Mouse (Mus musculus): Measurements from ENCODE around the gene Msh3. TPM values are rescaled to one million over a fixed set of nuclear protein-coding genes. Genes with fewer than 3 reads are reported as not detected.
"Not testable (repeated sequence)": the region's sequence is repeated elsewhere in the genome, so short reads cannot be mapped to it uniquely, and the experiment has no call there.

The Msh3 gene
- total and polyA plus RNA-seq, 2 experiments from 2014 or later, result 18.6 to 19.7 TPM

DNA sequence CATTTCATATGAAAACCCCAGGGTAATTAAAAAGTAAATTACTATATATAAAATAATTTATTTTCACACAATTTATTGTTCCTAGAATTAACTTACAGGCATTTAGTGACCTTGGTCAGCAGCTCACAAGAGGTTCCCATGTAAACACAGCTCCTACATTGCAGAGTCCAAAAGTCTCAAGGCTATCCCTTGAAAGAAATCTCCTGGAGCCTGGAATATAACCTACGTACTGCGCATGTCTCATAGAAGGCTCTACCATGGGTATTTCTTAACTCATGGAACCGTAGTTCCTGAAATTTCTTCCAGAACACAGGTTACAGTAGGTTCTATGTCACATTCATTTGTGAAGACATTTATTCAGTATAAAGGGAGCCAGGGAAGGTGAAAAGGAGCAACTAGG lies 131.2 kb downstream of the Msh3 start:
- DNase-seq (ENCODE audit: low spot score) (no peak), ATAC-seq (ENCODE audit: low FRiP score) (no peak)
- Histone ChIP-seq H3K36me3 (ENCODE audit: insufficient read depth, low read length) (no peaks in the 10 kb centered on the region), H3K4me3 (ENCODE audit: low read depth, low read length) (no peak overlapping the region), H3K4me2 (ENCODE audit: low read depth, low read length, poor library complexity, severe bottlenecking) (no peak overlapping the region), H3K27me3 (ENCODE audit: insufficient read depth, low read length) (no peaks in the 10 kb centered on the region), H3K9ac (replicated peaks; ENCODE audit: low read length, poor library complexity, severe bottlenecking) (no peak overlapping the region), H3K9me3 (ENCODE audit: low read length) (no peaks in the 10 kb centered on the region), H3K4me1 (ENCODE audit: insufficient read depth, low read length) (no peaks in the 10 kb centered on the region), H3K27ac (ENCODE audit: low read depth, low read length) (no peak overlapping the region)
- WGBS, result 98% methylated on average over 3 of the region's 3 CpGs
- TF ChIP-seq CTCF (IDR thresholded peaks at IDR 0.05), result no peak

DNA sequence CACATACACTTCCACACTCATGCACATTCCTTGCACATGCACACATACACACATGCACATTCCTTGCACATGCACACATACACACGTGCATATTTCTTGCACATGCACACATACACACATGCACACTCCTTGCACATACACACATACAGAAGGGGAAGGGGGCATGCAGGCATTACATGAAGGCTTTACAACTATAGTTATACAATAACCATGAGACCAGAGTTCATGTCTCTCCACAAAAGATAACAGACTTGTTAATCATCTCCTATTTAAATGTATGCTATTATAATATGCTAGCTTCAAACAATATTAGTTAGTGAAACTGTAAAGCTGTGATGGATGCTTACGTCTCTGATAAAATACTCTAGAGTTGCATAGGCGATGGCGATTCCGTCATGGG lies 132.0 kb downstream of the Msh3 start:
- H3K4me2 ChIP-seq (ENCODE audit: low read depth, low read length, poor library complexity, severe bottlenecking), result no peak overlapping the region
- no peak overlapping the region for H3K4me3 ChIP-seq (ENCODE audit: low read depth, low read length)
- no peak overlapping the region for H3K9ac ChIP-seq (replicated peaks; ENCODE audit: low read length, poor library complexity, severe bottlenecking)
- TF ChIP-seq CTCF (IDR thresholded peaks at IDR 0.05), result no peak
- DNase-seq (ENCODE audit: low spot score) (no peak), ATAC-seq (ENCODE audit: low FRiP score) (no peak)
- WGBS, result 95% methylated on average over 5 of the region's 5 CpGs
- H3K9me3 ChIP-seq (ENCODE audit: low read length), result no peaks in the 10 kb centered on the region
- no peaks in the 10 kb centered on the region for H3K4me1 ChIP-seq (ENCODE audit: insufficient read depth, low read length)
- H3K27me3 ChIP-seq (ENCODE audit: insufficient read depth, low read length), result no peaks in the 10 kb centered on the region
- no peak overlapping the region for H3K27ac ChIP-seq (ENCODE audit: low read depth, low read length)
- no peaks in the 10 kb centered on the region for H3K36me3 ChIP-seq (ENCODE audit: insufficient read depth, low read length)

DNA sequence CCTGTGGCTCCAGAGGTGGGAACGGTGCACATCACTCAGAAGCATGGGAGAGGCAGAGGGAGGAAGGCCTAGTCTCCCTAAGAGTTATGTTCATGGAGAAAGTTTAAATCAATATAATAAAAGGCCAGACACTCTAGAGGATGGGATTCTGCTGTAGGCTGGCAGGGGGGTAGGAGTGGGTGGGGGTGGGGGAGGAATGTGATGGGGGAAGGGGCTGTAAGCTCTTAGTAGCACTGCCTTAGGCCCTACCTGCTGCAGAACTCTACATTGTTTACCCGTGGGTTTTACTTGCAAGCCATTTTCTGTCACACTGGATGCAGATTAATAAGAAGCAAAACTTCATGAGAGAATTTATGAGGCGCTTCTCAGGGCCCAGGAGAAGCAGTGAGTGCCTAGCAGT lies 135.0 kb downstream of the Msh3 start:
- no peak for DNase-seq (ENCODE audit: low spot score)
- ATAC-seq (ENCODE audit: low FRiP score), result no peak
- no peak overlapping the region for H3K4me3 ChIP-seq (ENCODE audit: low read depth, low read length)
- no peaks in the 10 kb centered on the region for H3K4me1 ChIP-seq (ENCODE audit: insufficient read depth, low read length)
- no peaks in the 10 kb centered on the region for H3K27me3 ChIP-seq (ENCODE audit: insufficient read depth, low read length)
- no peak for TF ChIP-seq CTCF (IDR thresholded peaks at IDR 0.05)
- H3K27ac ChIP-seq (ENCODE audit: low read depth, low read length), result no peak overlapping the region
- H3K4me2 ChIP-seq (ENCODE audit: low read depth, low read length, poor library complexity, severe bottlenecking), result no peak overlapping the region
- H3K9me3 ChIP-seq (ENCODE audit: low read length), result no peaks in the 10 kb centered on the region
- WGBS, result 87% methylated on average over 3 of the region's 3 CpGs
- no peak overlapping the region for H3K9ac ChIP-seq (replicated peaks; ENCODE audit: low read length, poor library complexity, severe bottlenecking)
- H3K36me3 ChIP-seq (ENCODE audit: insufficient read depth, low read length), result 0 out of 2 replicates have a peak, but pooled peaks cover 5% of the 10 kb centered on the region

DNA sequence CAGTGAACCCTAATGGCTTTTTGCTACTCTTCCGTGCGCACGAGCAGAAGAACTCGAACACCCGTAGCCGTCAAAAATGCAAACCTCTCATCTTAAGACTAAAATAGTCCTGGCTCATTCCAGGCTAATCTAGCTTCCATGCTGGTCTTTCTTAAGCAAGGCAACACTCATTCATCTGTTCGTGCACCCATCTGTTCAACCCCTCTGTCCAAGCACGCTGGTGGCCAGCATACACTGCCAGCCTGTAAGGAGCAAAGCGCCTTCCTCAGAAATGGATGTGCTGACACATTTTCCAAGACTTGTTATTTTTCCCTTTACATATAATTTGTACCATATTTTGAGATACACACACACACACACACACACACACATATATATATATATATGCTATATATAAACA lies 137.6 kb downstream of the Msh3 start:
- no peak for DNase-seq (ENCODE audit: low spot score)
- H3K36me3 ChIP-seq (ENCODE audit: insufficient read depth, low read length), result peaks cover 9% of the 10 kb centered on the region; the same call in 1 of the 2 replicates
- no peak for ATAC-seq (ENCODE audit: low FRiP score)
- H3K9ac ChIP-seq (replicated peaks; ENCODE audit: low read length, poor library complexity, severe bottlenecking), result no peak overlapping the region
- H3K27ac ChIP-seq (ENCODE audit: low read depth, low read length), result no peak overlapping the region
- H3K9me3 ChIP-seq (ENCODE audit: low read length), result no peaks in the 10 kb centered on the region
- H3K4me1 ChIP-seq (ENCODE audit: insufficient read depth, low read length), result no peaks in the 10 kb centered on the region
- no peak overlapping the region for H3K4me2 ChIP-seq (ENCODE audit: low read depth, low read length, poor library complexity, severe bottlenecking)
- H3K4me3 ChIP-seq (ENCODE audit: low read depth, low read length), result no peak overlapping the region
- no peak for TF ChIP-seq CTCF (IDR thresholded peaks at IDR 0.05)
- H3K27me3 ChIP-seq (ENCODE audit: insufficient read depth, low read length), result no peaks in the 10 kb centered on the region
- WGBS, result 95% methylated on average over 9 of the region's 9 CpGs

DNA sequence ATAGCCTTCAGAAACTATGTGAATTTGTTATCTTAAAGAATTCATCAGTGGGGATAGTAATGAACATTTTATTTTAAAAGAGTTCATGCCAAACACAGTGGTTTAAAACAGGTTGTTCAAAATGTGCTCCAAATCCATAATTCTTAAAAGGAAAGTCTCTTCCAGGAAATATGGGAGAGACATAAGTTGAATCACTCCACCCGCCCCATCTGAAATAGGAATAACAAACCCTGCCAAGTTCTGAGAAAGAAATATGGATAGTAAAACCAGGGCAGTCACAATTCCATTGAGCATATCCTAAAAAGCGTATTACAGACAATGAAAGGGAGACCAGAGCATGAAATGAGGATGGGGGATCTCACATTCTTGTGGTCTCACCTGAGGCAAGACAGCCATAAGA lies 157.9 kb downstream of the Msh3 start:
- H3K27me3 ChIP-seq (ENCODE audit: insufficient read depth, low read length), result no peaks in the 10 kb centered on the region
- H3K36me3 ChIP-seq (ENCODE audit: insufficient read depth, low read length), result no peaks in the 10 kb centered on the region
- no peaks in the 10 kb centered on the region for H3K9me3 ChIP-seq (ENCODE audit: low read length)
- no peaks in the 10 kb centered on the region for H3K4me1 ChIP-seq (ENCODE audit: insufficient read depth, low read length)
- H3K4me3 ChIP-seq (ENCODE audit: low read depth, low read length), result no peak overlapping the region
- ATAC-seq (ENCODE audit: low FRiP score), result no peak
- no peak overlapping the region for H3K9ac ChIP-seq (replicated peaks; ENCODE audit: low read length, poor library complexity, severe bottlenecking)
- WGBS, result 87% methylated on average over 2 of the region's 2 CpGs
- no peak overlapping the region for H3K4me2 ChIP-seq (ENCODE audit: low read depth, low read length, poor library complexity, severe bottlenecking)
- H3K27ac ChIP-seq (ENCODE audit: low read depth, low read length), result no peak overlapping the region
- no peak for TF ChIP-seq CTCF (IDR thresholded peaks at IDR 0.05)
- no peak for DNase-seq (ENCODE audit: low spot score)

DNA sequence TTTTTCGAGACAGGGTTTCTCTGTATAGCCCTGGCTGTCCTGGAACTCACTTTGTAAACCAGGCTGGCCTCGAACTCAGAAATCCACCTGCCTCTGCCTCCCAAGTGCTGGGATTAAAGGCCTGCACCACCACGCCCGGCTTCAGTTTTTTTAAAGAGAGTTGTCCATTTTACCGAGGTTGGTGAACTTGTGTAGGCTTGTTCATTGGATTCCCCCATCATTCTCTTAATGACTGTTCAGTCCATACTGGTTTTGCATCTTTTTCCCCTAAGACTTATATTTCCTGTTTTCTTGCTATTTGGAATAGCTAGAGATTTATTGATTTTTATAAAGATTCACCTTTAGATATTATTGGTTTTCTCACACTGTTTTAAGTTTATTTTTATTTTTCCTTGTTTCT lies 161.0 kb downstream of the Msh3 start:
- H3K4me2 ChIP-seq (ENCODE audit: low read depth, low read length, poor library complexity, severe bottlenecking); H3K27ac ChIP-seq (ENCODE audit: low read depth, low read length); ATAC-seq (ENCODE audit: low FRiP score); H3K36me3 ChIP-seq (ENCODE audit: insufficient read depth, low read length); H3K4me1 ChIP-seq (ENCODE audit: insufficient read depth, low read length); H3K4me3 ChIP-seq (ENCODE audit: low read depth, low read length); H3K9me3 ChIP-seq (ENCODE audit: low read length); DNase-seq (ENCODE audit: low spot score); H3K27me3 ChIP-seq (ENCODE audit: insufficient read depth, low read length); H3K9ac ChIP-seq (replicated peaks; ENCODE audit: low read length, poor library complexity, severe bottlenecking): not testable (repeated sequence)
- WGBS, result 86% methylated on average over 5 of the region's 5 CpGs

DNA sequence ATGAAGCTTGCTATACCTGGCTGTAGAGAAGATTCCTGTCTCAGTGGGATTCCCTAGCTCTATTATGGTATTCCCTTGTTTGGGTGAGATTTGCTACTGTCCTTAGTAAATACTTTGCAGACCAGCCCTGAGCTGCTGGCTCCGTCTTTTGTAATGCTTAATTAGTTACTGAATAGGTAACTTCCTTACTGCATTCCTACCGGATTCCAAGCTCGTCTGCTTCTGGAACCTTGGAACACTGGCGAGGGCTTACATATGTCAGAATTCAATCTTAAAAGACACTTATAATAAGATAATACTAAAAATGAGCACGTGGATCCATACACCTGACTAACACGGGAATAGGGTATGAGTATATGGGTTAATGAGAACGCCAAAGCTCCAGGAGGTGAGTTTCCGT lies 182.1 kb downstream of the Msh3 start:
- H3K9me3 ChIP-seq (ENCODE audit: low read length); H3K27ac ChIP-seq (ENCODE audit: low read depth, low read length); H3K4me2 ChIP-seq (ENCODE audit: low read depth, low read length, poor library complexity, severe bottlenecking); H3K36me3 ChIP-seq (ENCODE audit: insufficient read depth, low read length); H3K9ac ChIP-seq (replicated peaks; ENCODE audit: low read length, poor library complexity, severe bottlenecking); ATAC-seq (ENCODE audit: low FRiP score); H3K4me1 ChIP-seq (ENCODE audit: insufficient read depth, low read length); H3K27me3 ChIP-seq (ENCODE audit: insufficient read depth, low read length); DNase-seq (ENCODE audit: low spot score); H3K4me3 ChIP-seq (ENCODE audit: low read depth, low read length): not testable (repeated sequence)
- 82% methylated on average over 8 of the region's 8 CpGs for WGBS

Other genes starting within 250 kb of the Msh3 start
- gene Rasgrf2, start 223.3 kb downstream of the Msh3 start, total RNA-seq (2014; rRNA removed), result 103 and 105 TPM in 2 replicates
- 14.9 and 16.7 TPM in 2 replicates for gene Rasgrf2, start 223.3 kb downstream of the Msh3 start, polyA plus RNA-seq (2015; fragmentation: Nextera tagmentation; extraction: Ambion mirVana)
- not detected in 2 replicates for gene Gm20379, start 49.0 kb downstream of the Msh3 start, total RNA-seq (2014; rRNA removed)
- 0.30 and 0.45 TPM in 2 replicates for gene Gm20379, start 49.0 kb downstream of the Msh3 start, polyA plus RNA-seq (2015; fragmentation: Nextera tagmentation; extraction: Ambion mirVana)
- gene Dhfr, start 277 bp downstream of the Msh3 start, total RNA-seq (2014; rRNA removed), result 2.4 and 3.2 TPM in 2 replicates
- 1.9 and 2.1 TPM in 2 replicates for gene Dhfr, start 277 bp downstream of the Msh3 start, polyA plus RNA-seq (2015; fragmentation: Nextera tagmentation; extraction: Ambion mirVana)
- gene Ankrd34b, start 70.9 kb upstream of the Msh3 start, total RNA-seq (2014; rRNA removed), result 6.8 and 8.1 TPM in 2 replicates
- gene Ankrd34b, start 70.9 kb upstream of the Msh3 start, polyA plus RNA-seq (2015; fragmentation: Nextera tagmentation; extraction: Ambion mirVana), result 4.2 and 4.8 TPM in 2 replicates
- gene Fam151b, start 129.0 kb upstream of the Msh3 start, total RNA-seq (2014; rRNA removed), result 6.4 and 7.3 TPM in 2 replicates
- gene Fam151b, start 129.0 kb upstream of the Msh3 start, polyA plus RNA-seq (2015; fragmentation: Nextera tagmentation; extraction: Ambion mirVana), result 0.17 TPM in 1 of 2 replicates, not detected in the other
- 16.8 and 18.3 TPM in 2 replicates for gene Zfyve16, start 175.9 kb upstream of the Msh3 start, total RNA-seq (2014; rRNA removed)
- gene Zfyve16, start 175.9 kb upstream of the Msh3 start, polyA plus RNA-seq (2015; fragmentation: Nextera tagmentation; extraction: Ambion mirVana), result 5.1 and 6.1 TPM in 2 replicates
- not detected in 2 replicates for gene Spz1, start 221.2 kb upstream of the Msh3 start, total RNA-seq (2014; rRNA removed)
- not detected in 2 replicates for gene Spz1, start 221.2 kb upstream of the Msh3 start, polyA plus RNA-seq (2015; fragmentation: Nextera tagmentation; extraction: Ambion mirVana)